Mouse (Mus musculus) macrophage (primary cell): ENCODE measurements around the gene Tnpo3. TPM values are rescaled to one million over a fixed set of nuclear protein-coding genes. Genes with fewer than 3 reads are reported as not detected.
A peak's percentile ranks its signal among the peaks of the same experiment; 100 is the strongest.
"Not testable (repeated sequence)": the region's sequence is repeated elsewhere in the genome, so short reads cannot be mapped to it uniquely, and the experiment has no call there.

Experiments
- H3K27ac ChIP-seq: fragments of 350-480 bp; formaldehyde crosslinking; 2 replicates; pipeline ENCODE4 v1.9.0; 2021
- H3K36me3 ChIP-seq: fragments of 350-480 bp; formaldehyde crosslinking; 2 replicates; pipeline ENCODE4 v1.9.0; 2021; ENCODE audit errors: inconsistent target
- H3K4me3 ChIP-seq: fragments of 350-480 bp; formaldehyde crosslinking; 2 replicates; pipeline ENCODE4 v1.9.0; 2021; ENCODE audit errors: inconsistent target
- H3K79me2 ChIP-seq: fragments of 350-480 bp; formaldehyde crosslinking; 2 replicates; pipeline ENCODE4 v1.9.0; 2021; ENCODE audit errors: inconsistent target
- WGBS: methylation state at CpG from one replicate; pipeline ENCODE4 v1.1.7; 2026; ENCODE audit warnings: inconsistent platforms; ENCODE audit not compliant: missing documents; 5-methylcytosine and 5-hydroxymethylcytosine counted together
- polyA plus RNA-seq: library from polyadenylated mRNA; stranded (reverse); fragments of 250-400 nt; gene quantifications from 3 replicates; pipeline ENCODE4 v1.2.4, GENCODE M21; 2018; ENCODE audit warnings: inconsistent platforms

The Tnpo3 gene
- polyA plus RNA-seq, 1 experiment from 2014 or later, result 52.7 TPM

DNA sequence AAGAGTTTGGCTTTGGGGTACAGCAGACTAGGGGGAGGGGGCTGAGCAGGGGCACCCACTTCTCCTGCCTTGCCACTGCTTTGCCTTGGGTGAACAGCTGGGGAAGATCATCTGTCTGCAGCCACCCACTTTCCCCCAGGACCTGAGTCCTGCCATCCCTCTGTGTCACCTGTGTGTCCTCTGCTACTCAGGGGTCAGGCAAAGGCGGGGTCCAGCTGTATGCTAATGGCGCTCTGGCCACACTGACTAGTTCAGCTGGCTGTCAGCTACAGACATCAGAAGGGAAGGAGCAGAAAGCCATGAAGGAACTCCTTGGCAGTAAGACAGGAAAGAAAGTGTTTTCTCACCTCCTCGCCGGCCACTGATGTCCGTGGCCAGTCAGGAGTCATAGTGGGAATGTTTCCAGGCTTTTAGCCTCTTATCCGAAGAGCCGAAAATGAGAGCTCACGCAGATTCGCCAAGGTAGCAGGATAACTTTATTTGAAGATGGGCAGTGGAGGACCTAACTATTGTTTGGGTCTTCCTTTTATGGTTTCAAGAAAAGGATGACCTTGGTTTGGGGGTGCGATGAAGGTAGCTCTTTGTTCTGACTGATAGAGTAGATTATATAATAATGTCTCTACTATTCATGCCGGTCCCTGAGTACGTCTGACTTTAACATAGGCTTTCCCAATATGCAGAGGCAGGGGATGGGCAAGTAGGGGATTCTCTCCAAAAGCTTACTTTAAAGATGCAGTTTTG, 23.0 kb upstream of the Tnpo3 start:
- WGBS, result 77% methylated on average over 12 of the region's 12 CpGs
- Histone ChIP-seq H3K79me2 (no peaks in the 10 kb centered on the region), H3K27ac (no peak overlapping the region), H3K4me3 (no peak overlapping the region), H3K36me3 (no peaks in the 10 kb centered on the region)

DNA sequence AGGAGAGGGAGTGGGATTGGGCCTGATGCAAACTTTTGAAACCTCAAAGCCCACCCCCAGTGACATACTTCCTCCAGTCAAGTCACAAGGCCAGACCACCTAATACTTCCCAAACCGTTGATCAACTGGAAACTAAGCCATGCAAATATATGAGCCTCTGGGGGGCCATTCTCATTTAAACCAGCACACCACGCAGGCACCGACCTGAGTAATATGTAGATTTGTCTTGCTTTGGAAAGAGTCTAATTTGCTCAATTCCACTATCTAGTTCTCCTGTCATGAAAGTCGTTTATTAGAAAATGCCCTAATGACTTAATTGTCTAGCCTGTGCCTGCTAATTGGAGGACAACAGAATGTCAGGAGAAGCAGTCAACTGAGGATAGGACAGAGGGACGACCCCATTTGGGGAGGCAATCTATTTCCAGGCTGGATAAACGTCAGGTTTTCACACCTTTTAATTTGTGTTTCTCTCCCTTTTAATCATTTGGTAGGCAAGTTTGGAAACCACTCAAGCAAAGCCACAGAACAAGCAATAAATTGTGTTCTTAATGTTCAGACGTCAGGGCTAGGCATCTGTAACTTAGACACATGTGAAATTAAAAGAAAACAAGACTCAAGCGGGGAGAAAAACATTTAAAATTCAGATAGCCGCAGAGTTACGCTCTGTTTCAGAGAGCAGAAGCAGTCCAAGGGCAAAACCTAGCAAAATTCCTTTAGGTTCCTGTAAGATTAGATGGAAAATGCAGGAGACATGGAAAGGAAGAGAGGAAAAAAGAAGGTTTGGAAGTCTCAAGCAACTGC, 22.3 kb upstream of the Tnpo3 start:
- H3K27ac ChIP-seq, result no peak overlapping the region
- no peaks in the 10 kb centered on the region for H3K36me3 ChIP-seq
- no peak overlapping the region for H3K4me3 ChIP-seq
- H3K79me2 ChIP-seq, result no peaks in the 10 kb centered on the region
- 55% methylated on average over 10 of the region's 10 CpGs for WGBS

GRCm38 (mm10) chr6:29630216-29630615, 20.5 kb upstream of the Tnpo3 start:
- Histone ChIP-seq H3K79me2 (no peaks in the 10 kb centered on the region), H3K27ac (no peak overlapping the region), H3K36me3 (no peaks in the 10 kb centered on the region), H3K4me3 (no peak overlapping the region)
- WGBS, result 88% methylated on average over 1 of the region's 1 CpGs

DNA sequence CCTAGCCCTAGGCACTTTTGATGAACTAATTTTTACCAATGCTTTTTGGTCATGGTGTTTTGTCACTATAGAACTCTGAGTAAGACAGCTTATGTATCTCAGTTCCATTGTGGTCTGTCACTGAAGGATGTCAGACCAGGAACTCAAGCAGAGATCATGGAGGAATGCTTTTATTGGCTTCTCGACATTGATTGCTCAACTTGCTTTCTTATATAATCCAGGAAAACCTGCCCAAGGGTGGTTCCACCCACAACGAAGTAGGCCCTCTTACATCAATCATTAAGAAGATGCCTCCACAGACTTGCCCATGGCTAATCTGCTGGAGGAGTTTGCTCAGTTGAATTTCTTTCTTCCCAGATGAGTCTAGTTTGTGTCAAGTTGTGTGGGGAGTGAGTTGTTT, 18.1 kb upstream of the Tnpo3 start:
- H3K36me3 ChIP-seq, result no peaks in the 10 kb centered on the region
- no peak overlapping the region for H3K4me3 ChIP-seq
- 51% methylated on average over 2 of the region's 2 CpGs for WGBS
- H3K79me2 ChIP-seq, result no peaks in the 10 kb centered on the region
- H3K27ac ChIP-seq, result no peak overlapping the region

- Histone ChIP-seq H3K79me2 (no peaks in the 10 kb centered on the region), H3K27ac (no peak overlapping the region), H3K36me3 (no peaks in the 10 kb centered on the region), H3K4me3 (no peak overlapping the region)
- WGBS, result 0% methylated on average over 2 of the region's 2 CpGs
These were observed 14.2 kb upstream of the Tnpo3 start for GRCm38 (mm10) chr6:29623857-29624256.

- Histone ChIP-seq H3K79me2 (no peaks in the 10 kb centered on the region), H3K4me3 (no peak overlapping the region), H3K27ac (no peak overlapping the region), H3K36me3 (no peaks in the 10 kb centered on the region)
- WGBS, result 83% methylated on average over 6 of the region's 6 CpGs
These were observed 12.6 kb upstream of the Tnpo3 start for GRCm38 (mm10) chr6:29622273-29622672.

DNA sequence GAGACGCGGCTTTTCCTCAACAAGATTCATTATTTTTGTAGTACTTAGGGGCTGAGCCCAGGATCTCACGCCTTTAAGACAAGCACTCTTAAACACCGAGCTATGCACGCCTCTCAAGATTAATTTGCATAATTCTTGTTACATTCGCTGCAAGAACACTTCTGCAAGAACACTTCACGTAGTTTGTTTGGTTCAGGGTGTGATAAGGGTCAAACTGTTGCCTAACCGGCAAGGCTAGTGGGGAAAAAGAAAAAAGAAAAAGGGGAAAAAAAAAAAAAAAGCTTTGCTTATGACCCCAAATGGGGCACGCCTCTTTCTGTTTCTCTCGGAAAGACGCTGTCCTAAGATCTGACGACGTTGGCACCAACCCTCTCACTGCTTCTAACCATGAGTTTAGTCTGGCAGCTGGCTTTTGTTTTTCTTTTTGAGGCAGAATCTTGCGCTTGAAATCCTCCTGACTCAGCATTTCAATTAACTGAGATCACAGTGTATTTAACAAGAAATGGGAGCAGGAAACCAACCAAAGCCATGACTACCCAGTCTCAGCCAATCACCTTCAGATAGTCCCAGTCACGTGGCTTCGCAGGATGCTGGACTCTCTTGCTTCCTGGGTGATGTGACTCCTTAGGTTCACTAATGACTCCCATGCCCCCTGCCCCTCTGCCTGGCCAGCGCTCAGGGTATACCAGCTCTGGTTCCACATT, 11.3 kb upstream of the Tnpo3 start:
- no peak overlapping the region for H3K4me3 ChIP-seq
- no peaks in the 10 kb centered on the region for H3K36me3 ChIP-seq
- H3K27ac ChIP-seq, result no peak overlapping the region
- no peaks in the 10 kb centered on the region for H3K79me2 ChIP-seq
- WGBS, result 82% methylated on average over 17 of the region's 17 CpGs

- H3K4me3 ChIP-seq, result no peak overlapping the region
- no peaks in the 10 kb centered on the region for H3K36me3 ChIP-seq
- 72% methylated on average over 3 of the region's 3 CpGs for WGBS
- H3K27ac ChIP-seq, result no peak overlapping the region
- H3K79me2 ChIP-seq, result no peaks in the 10 kb centered on the region
These were observed 10.5 kb upstream of the Tnpo3 start for GRCm38 (mm10) chr6:29620176-29620575.

- Histone ChIP-seq H3K27ac (peak overlapping the region; percentile 86), H3K79me2 (peaks cover 45% of the 10 kb centered on the region), H3K4me3 (peak overlapping the region; percentile 91)
- not testable (repeated sequence) for H3K36me3 ChIP-seq
- 16% methylated on average over 11 of the region's 13 CpGs for WGBS
These were observed 443 bp upstream of the Tnpo3 start for GRCm38 (mm10) chr6:29610020-29610640.

GRCm38 (mm10) chr6:29600188-29600587, 9.5 kb downstream of the Tnpo3 start:
- Histone ChIP-seq H3K36me3 (no peaks in the 10 kb centered on the region), H3K4me3 (no peak overlapping the region), H3K27ac (no peak overlapping the region), H3K79me2 (peaks cover 100% of the 10 kb centered on the region)

- H3K27ac ChIP-seq, result no peak overlapping the region
- WGBS, result 40% methylated on average over 2 of the region's 2 CpGs
- H3K36me3 ChIP-seq, result no peaks in the 10 kb centered on the region
- H3K4me3 ChIP-seq, result no peak overlapping the region
- peaks cover 100% of the 10 kb centered on the region for H3K79me2 ChIP-seq
These were observed 14.0 kb downstream of the Tnpo3 start for GRCm38 (mm10) chr6:29595656-29596055.

DNA sequence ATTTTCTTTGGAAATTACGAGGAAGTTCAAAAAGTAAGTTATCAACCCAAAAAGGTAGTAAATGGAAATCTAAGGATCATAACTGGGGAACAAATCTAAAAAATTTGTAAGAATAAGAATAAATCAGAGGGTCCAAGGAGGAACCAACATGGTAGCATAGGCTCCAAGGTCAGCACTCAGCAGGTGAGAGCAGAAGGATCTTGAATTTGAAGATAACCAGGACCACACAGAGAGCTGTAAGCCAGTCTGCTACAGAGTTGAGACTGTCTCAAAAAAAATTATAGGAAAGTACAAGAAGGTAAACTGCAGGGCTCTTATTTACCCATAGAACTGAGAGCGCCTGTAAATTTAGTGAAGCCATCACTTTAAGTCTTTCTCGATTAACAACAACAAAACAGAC, 28.5 kb downstream of the Tnpo3 start:
- 88% methylated on average over 3 of the region's 3 CpGs for WGBS
- no peak overlapping the region for H3K4me3 ChIP-seq
- no peaks in the 10 kb centered on the region for H3K79me2 ChIP-seq
- no peak overlapping the region for H3K27ac ChIP-seq
- H3K36me3 ChIP-seq, result peaks cover 51% of the 10 kb centered on the region

DNA sequence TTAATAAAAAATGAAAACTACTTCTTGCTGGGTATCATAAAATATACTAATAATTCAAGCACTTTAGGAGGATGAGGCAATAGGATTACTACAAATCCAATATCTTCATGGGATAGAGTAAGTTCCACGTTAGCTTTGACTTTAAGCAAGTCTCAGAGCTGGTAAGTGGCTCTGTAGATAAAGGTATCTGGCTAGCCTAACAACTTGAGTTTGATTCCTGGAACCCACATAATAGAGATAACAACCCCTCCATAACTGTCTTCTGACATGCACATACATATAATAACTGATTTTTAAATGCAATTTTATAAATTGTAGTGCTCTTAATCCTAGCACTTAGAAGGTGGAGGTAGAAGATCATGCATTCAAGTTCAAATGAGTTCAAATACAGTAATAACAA, 28.9 kb downstream of the Tnpo3 start:
- no peak overlapping the region for H3K4me3 ChIP-seq
- H3K27ac ChIP-seq, result no peak overlapping the region
- WGBS, result 100% methylated on average over 1 of the region's 1 CpGs
- no peaks in the 10 kb centered on the region for H3K79me2 ChIP-seq
- peaks cover 48% of the 10 kb centered on the region for H3K36me3 ChIP-seq

GRCm38 (mm10) chr6:29576388-29576787, 33.3 kb downstream of the Tnpo3 start:
- H3K4me3 ChIP-seq, H3K27ac ChIP-seq, H3K79me2 ChIP-seq: not testable (repeated sequence)
- 93% methylated on average over 3 of the region's 3 CpGs for WGBS
- peaks cover 73% of the 10 kb centered on the region for H3K36me3 ChIP-seq
